Mouse (Mus musculus): ENCODE data around the gene Helq.
A peak's percentile ranks its signal among the peaks of the same experiment; 100 is the strongest.

The Helq gene

GRCm38 (mm10) chr5:100779002-100779401 is 19.4 kb downstream of the Helq start:
- ATAC-seq (ENCODE audit: low TSS enrichment): peak; percentile 85

- ATAC-seq (ENCODE audit: low TSS enrichment): no peak
These were observed 21.5 kb downstream of the Helq start for GRCm38 (mm10) chr5:100776900-100777299.

- ATAC-seq (ENCODE audit: low TSS enrichment): no peak
These were observed 22.5 kb downstream of the Helq start for GRCm38 (mm10) chr5:100775778-100776404.

GRCm38 (mm10) chr5:100771575-100771974 is 26.8 kb downstream of the Helq start:
- ATAC-seq (ENCODE audit: low TSS enrichment): no peak

GRCm38 (mm10) chr5:100766026-100766425 is 32.4 kb downstream of the Helq start:
- peak; percentile 86 for ATAC-seq (ENCODE audit: low TSS enrichment)

- no peak for ATAC-seq (ENCODE audit: low TSS enrichment)
These were observed 36.7 kb downstream of the Helq start for GRCm38 (mm10) chr5:100761736-100762135.

- no peak for ATAC-seq (ENCODE audit: low TSS enrichment)
These were observed 38.2 kb downstream of the Helq start for GRCm38 (mm10) chr5:100760049-100760663.

- no peak for ATAC-seq (ENCODE audit: low TSS enrichment)
These were observed 40.3 kb downstream of the Helq start for GRCm38 (mm10) chr5:100758121-100758520.

- no peak for ATAC-seq (ENCODE audit: low TSS enrichment)
These were observed 45.0 kb downstream of the Helq start for GRCm38 (mm10) chr5:100753407-100753806.

GRCm38 (mm10) chr5:100751655-100752054 is 46.7 kb downstream of the Helq start:
- peak; percentile 20; the same call in 1 of the 2 replicates for ATAC-seq (ENCODE audit: low TSS enrichment)

- ATAC-seq (ENCODE audit: low TSS enrichment): no peak
These were observed 47.7 kb downstream of the Helq start for GRCm38 (mm10) chr5:100750617-100751255.

- ATAC-seq (ENCODE audit: low TSS enrichment): no peak
These were observed 59.6 kb downstream of the Helq start for GRCm38 (mm10) chr5:100738802-100739201.

GRCm38 (mm10) chr5:100736919-100737318 is 61.5 kb downstream of the Helq start:
- ATAC-seq (ENCODE audit: low TSS enrichment): no peak

- no peak for ATAC-seq (ENCODE audit: low TSS enrichment)
These were observed 63.9 kb downstream of the Helq start for GRCm38 (mm10) chr5:100734535-100734934.

- no peak for ATAC-seq (ENCODE audit: low TSS enrichment)
These were observed 69.6 kb downstream of the Helq start for GRCm38 (mm10) chr5:100728757-100729156.

- ATAC-seq (ENCODE audit: low TSS enrichment): no peak
These were observed 72.4 kb downstream of the Helq start for GRCm38 (mm10) chr5:100726001-100726400.

- ATAC-seq (ENCODE audit: low TSS enrichment): peak; percentile 50
These were observed 78.9 kb downstream of the Helq start, which contains the start of gene Hpse for GRCm38 (mm10) chr5:100719235-100720088. Hpse (minus strand) TSS chr5:100719716.

- no peak for ATAC-seq (ENCODE audit: low TSS enrichment)
These were observed 81.6 kb downstream of the Helq start for GRCm38 (mm10) chr5:100716762-100717161.
